ENCODE assay signal across 11 mouse cellular contexts in genomic region chr5:125138841-125139430, GRCm38 (mm10). TPM values are rescaled to one million over a fixed set of nuclear protein-coding genes. Genes with fewer than 3 reads are reported as not detected.
DNase-seq lines count a peak whose midpoint lies in the region; ATAC-seq and TF ChIP-seq lines count a peak whose summit lies in the region.
"Had no signal": no experiment of that assay in that cellular context is flagged by ENCODE, and none has a peak within 500 bp of the region (broad histone marks: within the 10 kb centered on the region; RNA-seq: fewer than 3 reads in every experiment).

No protein-coding gene starts in this region.

- H3K4me3 ChIP-seq in intestine, embryonic 15.5 days (replicated peaks) = no peak overlapping the region
- no peak overlapping the region for H3K4me3 ChIP-seq in intestine, embryonic 16.5 days (ENCODE audit: low read length)
- no peak overlapping the region for H3K4me3 ChIP-seq in embryonic facial prominence, embryonic 15.5 days (replicated peaks)
- no peak overlapping the region for H3K4me3 ChIP-seq in forebrain, postnatal 0 days (ENCODE audit: low read depth, low read length)
- H3K4me3 ChIP-seq in midbrain, embryonic 16.5 days (ENCODE audit: low read depth, low read length) = no peak overlapping the region
- no peak overlapping the region for H3K4me3 ChIP-seq in thymus, adult 2 months (ENCODE audit: control insufficient read depth, insufficient read depth, low read length)
- H3K4me3 ChIP-seq: erythroblast, embryonic 14.5 days had no signal

- 0 out of 2 replicates have a peak overlapping the region, but pooled peaks have one; percentile 14 for H3K4me2 ChIP-seq in intestine, embryonic 15.5 days (replicated peaks)
- H3K4me2 ChIP-seq in intestine, embryonic 16.5 days (ENCODE audit: low read depth, low read length) = no peak overlapping the region
- peak overlapping the region; percentile 65; the same call in 1 of the 2 replicates for H3K4me2 ChIP-seq in embryonic facial prominence, embryonic 15.5 days (replicated peaks)
- no peak overlapping the region for H3K4me2 ChIP-seq in forebrain, postnatal 0 days (ENCODE audit: low read depth)
- no peak overlapping the region for H3K4me2 ChIP-seq in midbrain, embryonic 16.5 days (ENCODE audit: low read length)

- WGBS in intestine, embryonic 15.5 days = 76% methylated on average over 13 of the region's 13 CpGs
- WGBS in intestine, embryonic 16.5 days = 82% methylated on average over 13 of the region's 13 CpGs
- WGBS in embryonic facial prominence, embryonic 15.5 days = 83% methylated on average over 13 of the region's 13 CpGs
- WGBS in forebrain, postnatal 0 days = 55% methylated on average over 13 of the region's 13 CpGs
- 80% methylated on average over 13 of the region's 13 CpGs for WGBS in midbrain, embryonic 16.5 days
- WGBS in thymus, adult 2 months = 95% methylated on average over 13 of the region's 13 CpGs

- H3K9ac ChIP-seq in intestine, embryonic 15.5 days = no peak overlapping the region
- no peak overlapping the region for H3K9ac ChIP-seq in intestine, embryonic 16.5 days (ENCODE audit: low read depth, low read length)
- H3K9ac ChIP-seq in embryonic facial prominence, embryonic 15.5 days = no peak overlapping the region
- H3K9ac ChIP-seq in forebrain, postnatal 0 days = no peak overlapping the region
- no peak overlapping the region for H3K9ac ChIP-seq in midbrain, embryonic 16.5 days (ENCODE audit: low read depth, low read length)
- H3K9ac ChIP-seq: liver, embryonic 14.5 days had no signal

- H3K27ac ChIP-seq in intestine, embryonic 15.5 days = 0 out of 2 replicates have a peak overlapping the region, but pooled peaks have one; percentile 96
- no peak overlapping the region for H3K27ac ChIP-seq in intestine, embryonic 16.5 days (ENCODE audit: low read length)
- H3K27ac ChIP-seq in embryonic facial prominence, embryonic 15.5 days (replicated peaks) = peak overlapping the region; percentile 98
- H3K27ac ChIP-seq in forebrain, postnatal 0 days (ENCODE audit: low read depth, low read length) = peak overlapping the region; percentile 94; the same call in 1 of the 2 replicates
- peak overlapping the region; percentile 92 for H3K27ac ChIP-seq in midbrain, embryonic 16.5 days (ENCODE audit: low read length)
- no peak overlapping the region for H3K27ac ChIP-seq in thymus, adult 2 months (ENCODE audit: control insufficient read depth, insufficient read depth, low read length)
- H3K27ac ChIP-seq: liver, embryonic 14.5 days had no signal

- DNase-seq in forebrain, postnatal 0 days = no peak
- no peak for DNase-seq in MN1 (ENCODE audit: low spot score)
- DNase-seq in thymus, adult 2 months = no peak
- DNase-seq: adrenal gland, adult 8-10 months; cerebellum, adult 18-20 months had no signal

- no peaks in the 10 kb centered on the region for H3K27me3 ChIP-seq in intestine, embryonic 15.5 days (replicated peaks)
- H3K27me3 ChIP-seq in intestine, embryonic 16.5 days (replicated peaks; ENCODE audit: control insufficient read depth, insufficient read depth, low read length) = no peaks in the 10 kb centered on the region
- H3K27me3 ChIP-seq in embryonic facial prominence, embryonic 15.5 days = no peaks in the 10 kb centered on the region
- H3K27me3 ChIP-seq in forebrain, postnatal 0 days (ENCODE audit: insufficient read depth, low read length) = no peaks in the 10 kb centered on the region
- no peaks in the 10 kb centered on the region for H3K27me3 ChIP-seq in midbrain, embryonic 16.5 days (ENCODE audit: control insufficient read depth, insufficient read depth, low read depth, low read length)
- no peaks in the 10 kb centered on the region for H3K27me3 ChIP-seq in thymus, adult 2 months (ENCODE audit: control insufficient read depth, insufficient read depth, low read length)

- no peak for TF ChIP-seq CTCF in forebrain, postnatal 0 days (IDR thresholded peaks at IDR 0.05; ENCODE audit: low read depth)
- TF ChIP-seq CTCF in thymus, adult 2 months (IDR thresholded peaks at IDR 0.05; ENCODE audit: borderline replicate concordance, control insufficient read depth, extremely low read depth, insufficient read depth, low read length, poor library complexity) = no peak

- H3K36me3 ChIP-seq in intestine, embryonic 15.5 days = no peaks in the 10 kb centered on the region
- no peaks in the 10 kb centered on the region for H3K36me3 ChIP-seq in intestine, embryonic 16.5 days (ENCODE audit: control insufficient read depth, insufficient read depth, low read length)
- no peaks in the 10 kb centered on the region for H3K36me3 ChIP-seq in embryonic facial prominence, embryonic 15.5 days
- no peaks in the 10 kb centered on the region for H3K36me3 ChIP-seq in forebrain, postnatal 0 days (ENCODE audit: insufficient read depth)
- H3K36me3 ChIP-seq in midbrain, embryonic 16.5 days (ENCODE audit: control insufficient read depth, insufficient read depth, low read length) = no peaks in the 10 kb centered on the region
- no peaks in the 10 kb centered on the region for H3K36me3 ChIP-seq in thymus, adult 2 months (ENCODE audit: control insufficient read depth, insufficient read depth, low read length)

- no peak for TF ChIP-seq POLR2A in thymus, adult 2 months (IDR thresholded peaks at IDR 0.05; ENCODE audit: control insufficient read depth, extremely low read depth, insufficient read depth, low read length, poor library complexity)

- ATAC-seq in intestine, embryonic 15.5 days = no peak
- no peak for ATAC-seq in intestine, embryonic 16.5 days
- no peak for ATAC-seq in embryonic facial prominence, embryonic 15.5 days (ENCODE audit: insufficient number of reproducible peaks, low FRiP score, low TSS enrichment, low read depth)
- no peak for ATAC-seq in forebrain, postnatal 0 days
- no peak for ATAC-seq in midbrain, embryonic 16.5 days

- peaks cover 84% of the 10 kb centered on the region for H3K4me1 ChIP-seq in intestine, embryonic 15.5 days (replicated peaks)
- H3K4me1 ChIP-seq in intestine, embryonic 16.5 days (ENCODE audit: control insufficient read depth, insufficient read depth, low read length) = peaks cover 85% of the 10 kb centered on the region
- H3K4me1 ChIP-seq in embryonic facial prominence, embryonic 15.5 days = peaks cover 93% of the 10 kb centered on the region
- peaks cover 61% of the 10 kb centered on the region for H3K4me1 ChIP-seq in forebrain, postnatal 0 days (ENCODE audit: insufficient read depth)
- peaks cover 66% of the 10 kb centered on the region for H3K4me1 ChIP-seq in midbrain, embryonic 16.5 days (ENCODE audit: control insufficient read depth, insufficient read depth, low read length)
- H3K4me1 ChIP-seq in thymus, adult 2 months (replicated peaks; ENCODE audit: control insufficient read depth, insufficient read depth, low read length) = peaks cover 18% of the 10 kb centered on the region

- H3K9me3 ChIP-seq in intestine, embryonic 15.5 days = no peaks in the 10 kb centered on the region
- no peaks in the 10 kb centered on the region for H3K9me3 ChIP-seq in intestine, embryonic 16.5 days (ENCODE audit: control insufficient read depth, low read length)
- H3K9me3 ChIP-seq in embryonic facial prominence, embryonic 15.5 days (replicated peaks) = no peaks in the 10 kb centered on the region
- H3K9me3 ChIP-seq in forebrain, postnatal 0 days (ENCODE audit: low read length) = no peaks in the 10 kb centered on the region
- H3K9me3 ChIP-seq in midbrain, embryonic 16.5 days (replicated peaks; ENCODE audit: control insufficient read depth, low read length, poor library complexity, severe bottlenecking) = no peaks in the 10 kb centered on the region

RNA-seq across cellular contexts. Expression of gene Ncor2, which starts 40.1 kb away (rescaled TPM):
- polyA plus RNA-seq in intestine, embryonic 15.5 days (2015; fragmentation: Nextera tagmentation; extraction: Ambion mirVana) = 19.9 and 20.0 TPM in 2 replicates
- 13.1 and 14.4 TPM in 2 replicates for polyA plus RNA-seq in intestine, embryonic 16.5 days (2015; fragmentation: Nextera tagmentation; extraction: Ambion mirVana)
- 39.3 and 41.8 TPM in 2 replicates for polyA plus RNA-seq in embryonic facial prominence, embryonic 15.5 days (2015; fragmentation: Nextera tagmentation; extraction: Ambion mirVana)
- total RNA-seq in forebrain, postnatal 0 days (2014; rRNA removed) = 12.7 and 13.4 TPM in 2 replicates
- polyA plus RNA-seq in forebrain, postnatal 0 days (2015; fragmentation: Nextera tagmentation; extraction: Ambion mirVana) = 11.6 and 16.8 TPM in 2 replicates
- polyA plus RNA-seq in midbrain, embryonic 16.5 days (2015; fragmentation: Nextera tagmentation; extraction: Ambion mirVana) = 19.9 and 22.9 TPM in 2 replicates
- polyA plus RNA-seq in thymus, adult 2 months (2012; rRNA removed) = 75.8 and 98.4 TPM in 2 replicates

Comparison
In these comparisons a context has a peak if more than half of its experiments do, and no peak if none do; other contexts are left out.
1. H3K27ac ChIP-seq: peak in intestine, embryonic 15.5 days (single experiment), embryonic facial prominence, embryonic 15.5 days (single experiment), forebrain, postnatal 0 days (single experiment) and midbrain, embryonic 16.5 days (single experiment); none in intestine, embryonic 16.5 days (single experiment) and thymus, adult 2 months (single experiment).
2. H3K4me2 ChIP-seq: peak in intestine, embryonic 15.5 days (single experiment) and embryonic facial prominence, embryonic 15.5 days (single experiment); none in intestine, embryonic 16.5 days (single experiment), forebrain, postnatal 0 days (single experiment) and midbrain, embryonic 16.5 days (single experiment).